Mouse (Mus musculus) intestine, embryonic 15.5 days (tissue): ENCODE measurements around the gene Asic2. TPM values are rescaled to one million over a fixed set of nuclear protein-coding genes. Genes with fewer than 3 reads are reported as not detected.
"Not testable (repeated sequence)": the region's sequence is repeated elsewhere in the genome, so short reads cannot be mapped to it uniquely, and the experiment has no call there.

ENCODE experiments used
- ATAC-seq: fragments of 200-750 bp; cut with Nextera tagmentation; 2 replicates; pipeline ENCODE4 v1.8.0; 2017; ENCODE audit warnings: moderate TSS enrichment, moderate library complexity
- H3K27ac ChIP-seq: fragments of 300-500 bp; sonication (generic); 2 replicates; pipeline ENCODE4 v1.5.1; 2015; ENCODE audit warnings: mild to moderate bottlenecking, inconsistent platforms
- H3K27me3 ChIP-seq: fragments of 300-500 bp; sonication (generic); replicated peaks from 2 replicates; pipeline ENCODE4 v1.6.1; 2015; ENCODE audit warnings: inconsistent platforms
- H3K36me3 ChIP-seq: fragments of 300-500 bp; sonication (generic); 2 replicates; pipeline ENCODE4 v1.6.1; 2015; ENCODE audit warnings: inconsistent platforms
- H3K4me1 ChIP-seq: fragments of 300-500 bp; sonication (generic); replicated peaks from 2 replicates; pipeline ENCODE4 v1.6.1; 2015; ENCODE audit warnings: inconsistent platforms
- H3K4me2 ChIP-seq: fragments of 300-500 bp; sonication (generic); replicated peaks from 2 replicates; pipeline ENCODE4 v1.6.1; 2015; ENCODE audit warnings: mild to moderate bottlenecking, inconsistent platforms
- H3K4me3 ChIP-seq: fragments of 300-500 bp; sonication (generic); replicated peaks from 2 replicates; pipeline ENCODE4 v1.5.1; 2015; ENCODE audit warnings: inconsistent platforms
- H3K9ac ChIP-seq: fragments of 300-500 bp; sonication (generic); 2 replicates; pipeline ENCODE4 v1.6.1; 2015; ENCODE audit warnings: inconsistent platforms
- H3K9me3 ChIP-seq: fragments of 300-500 bp; sonication (generic); 2 replicates; pipeline ENCODE4 v1.6.1; 2016; ENCODE audit warnings: inconsistent platforms
- WGBS: fragments of 180-500 bp; shearing (Covaris S2); methylation state at CpG from one replicate; pipeline ENCODE4 v1.1.7; 2015; 5-methylcytosine and 5-hydroxymethylcytosine counted together
- polyA plus RNA-seq: library from polyadenylated mRNA; unstranded; fragments of >200 nt; fragmentation: Nextera tagmentation; extraction: Ambion mirVana; gene quantifications from 2 replicates; pipeline ENCODE4 v1.2.1, GENCODE M21; 2015

Gene Asic2
- polyA plus RNA-seq, 1 experiment from 2014 or later = 0.19 TPM

DNA sequence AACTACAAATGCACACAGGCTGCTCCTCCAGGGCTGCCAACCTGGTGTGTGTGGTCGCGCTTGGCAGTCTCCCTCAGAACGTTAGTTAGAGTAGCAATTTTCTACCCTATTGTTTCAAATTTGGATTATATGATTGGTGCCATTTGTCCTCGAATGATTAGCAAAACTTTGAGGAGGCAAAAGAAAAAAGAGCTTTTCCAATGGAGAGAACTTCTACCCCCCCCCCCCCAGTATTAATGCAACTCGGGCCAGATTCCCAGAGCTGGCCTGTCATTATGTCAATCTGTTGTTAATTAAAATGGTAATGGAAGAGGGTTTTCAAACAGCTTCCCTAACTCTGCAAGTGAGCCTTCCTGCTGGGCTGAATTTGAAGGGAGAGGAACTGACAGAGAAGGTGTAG, 690.9 kb downstream of the Asic2 start:
- Histone ChIP-seq H3K4me1 (no peaks in the 10 kb centered on the region), H3K27ac (no peak overlapping the region), H3K4me3 (no peak overlapping the region), H3K4me2 (no peak overlapping the region), H3K9ac (no peak overlapping the region), H3K27me3 (peaks cover 8% of the 10 kb centered on the region; the same call in 1 of the 2 replicates), H3K9me3 (no peaks in the 10 kb centered on the region), H3K36me3 (no peaks in the 10 kb centered on the region)
- WGBS = 65% methylated on average over 5 of the region's 5 CpGs
- no peak for ATAC-seq

DNA sequence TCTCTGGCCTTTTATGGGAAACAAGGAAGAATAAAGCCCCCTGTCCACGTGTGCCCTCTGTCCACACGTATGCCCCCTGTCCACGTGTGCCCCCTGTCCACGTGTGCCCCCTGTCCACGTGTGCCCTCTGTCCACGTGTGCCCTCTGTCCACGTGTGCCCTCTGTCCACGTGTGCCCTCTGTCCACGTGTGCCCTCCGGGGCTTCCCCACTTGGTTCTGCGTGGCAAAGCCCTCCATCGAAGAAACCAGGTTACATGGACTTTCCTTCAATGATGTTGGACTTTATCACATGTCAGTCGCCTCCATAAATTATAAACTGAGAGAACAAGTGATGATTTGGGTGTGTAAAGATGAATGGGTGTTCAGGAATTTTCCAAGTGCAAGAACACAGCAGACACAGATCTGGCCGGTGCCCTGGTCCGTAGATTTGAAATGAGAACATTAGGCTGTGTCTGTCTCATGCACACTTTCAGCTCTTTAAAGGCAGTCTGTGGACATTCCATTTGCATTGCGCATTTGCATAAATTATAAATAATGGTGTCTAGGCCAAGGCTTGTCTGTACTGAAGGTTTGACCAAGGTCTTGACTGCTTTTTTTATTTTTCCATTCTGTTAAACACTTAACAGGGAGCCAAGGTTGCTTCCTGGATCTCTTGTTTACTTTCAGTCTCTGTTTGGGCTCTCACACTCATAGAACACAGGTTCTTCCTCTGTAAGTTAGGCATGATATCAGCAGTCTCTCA, 695.4 kb downstream of the Asic2 start:
- H3K9me3 ChIP-seq = no peaks in the 10 kb centered on the region
- H3K9ac ChIP-seq = no peak overlapping the region
- WGBS = 83% methylated on average over 16 of the region's 16 CpGs
- H3K4me1 ChIP-seq = no peaks in the 10 kb centered on the region
- no peak overlapping the region for H3K4me2 ChIP-seq
- H3K27me3 ChIP-seq = no peaks in the 10 kb centered on the region
- ATAC-seq = no peak
- no peak overlapping the region for H3K27ac ChIP-seq
- H3K4me3 ChIP-seq = no peak overlapping the region
- no peaks in the 10 kb centered on the region for H3K36me3 ChIP-seq

DNA sequence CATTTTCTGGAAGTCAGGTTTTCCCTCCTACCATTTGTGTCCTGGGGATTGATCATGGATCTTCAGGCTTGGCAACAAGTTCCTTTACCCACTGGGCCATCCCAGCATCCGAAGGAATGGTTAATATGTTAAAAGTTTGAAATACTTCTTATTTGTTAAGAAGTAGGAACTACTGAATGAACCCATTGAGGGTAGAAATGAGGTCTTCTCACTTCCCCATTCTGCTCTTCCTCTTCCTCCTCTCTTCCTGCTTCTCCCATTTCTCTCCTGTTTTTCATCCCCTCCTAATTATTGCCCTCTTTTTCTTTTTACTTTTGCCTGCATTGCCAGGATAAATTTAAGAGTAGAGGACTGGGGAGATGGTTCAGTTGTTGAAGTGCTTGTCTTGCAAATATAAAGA, 696.8 kb downstream of the Asic2 start:
- no peak overlapping the region for H3K4me3 ChIP-seq
- H3K9ac ChIP-seq = no peak overlapping the region
- H3K4me2 ChIP-seq = no peak overlapping the region
- no peak overlapping the region for H3K27ac ChIP-seq
- ATAC-seq = no peak
- no peaks in the 10 kb centered on the region for H3K36me3 ChIP-seq
- no peaks in the 10 kb centered on the region for H3K9me3 ChIP-seq
- 77% methylated on average over 1 of the region's 1 CpGs for WGBS
- no peaks in the 10 kb centered on the region for H3K4me1 ChIP-seq
- H3K27me3 ChIP-seq = no peaks in the 10 kb centered on the region

DNA sequence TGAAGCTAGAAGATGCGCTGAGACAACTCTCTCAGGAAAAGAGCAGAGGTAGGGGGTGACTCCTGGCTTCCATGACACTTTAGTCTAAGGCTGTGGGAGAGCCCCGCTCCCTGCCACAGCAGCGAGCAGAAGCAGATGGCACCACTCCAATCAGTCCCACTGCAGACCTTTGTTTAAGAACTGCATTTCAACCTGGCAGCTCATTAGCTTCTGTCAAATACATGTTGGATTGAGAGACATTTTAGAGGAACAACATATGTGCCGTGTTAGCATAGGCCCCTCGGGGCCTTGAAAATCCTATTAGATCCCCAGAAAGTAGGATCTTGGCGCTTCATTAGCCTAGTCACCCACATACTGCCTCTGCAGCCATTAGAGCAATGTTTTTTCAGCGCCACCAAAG, 697.7 kb downstream of the Asic2 start:
- no peak overlapping the region for H3K27ac ChIP-seq
- H3K27me3 ChIP-seq = no peaks in the 10 kb centered on the region
- no peak overlapping the region for H3K4me3 ChIP-seq
- H3K4me2 ChIP-seq = no peak overlapping the region
- H3K9me3 ChIP-seq = no peaks in the 10 kb centered on the region
- H3K4me1 ChIP-seq = no peaks in the 10 kb centered on the region
- H3K9ac ChIP-seq = no peak overlapping the region
- no peak for ATAC-seq
- H3K36me3 ChIP-seq = no peaks in the 10 kb centered on the region
- 69% methylated on average over 7 of the region's 7 CpGs for WGBS

DNA sequence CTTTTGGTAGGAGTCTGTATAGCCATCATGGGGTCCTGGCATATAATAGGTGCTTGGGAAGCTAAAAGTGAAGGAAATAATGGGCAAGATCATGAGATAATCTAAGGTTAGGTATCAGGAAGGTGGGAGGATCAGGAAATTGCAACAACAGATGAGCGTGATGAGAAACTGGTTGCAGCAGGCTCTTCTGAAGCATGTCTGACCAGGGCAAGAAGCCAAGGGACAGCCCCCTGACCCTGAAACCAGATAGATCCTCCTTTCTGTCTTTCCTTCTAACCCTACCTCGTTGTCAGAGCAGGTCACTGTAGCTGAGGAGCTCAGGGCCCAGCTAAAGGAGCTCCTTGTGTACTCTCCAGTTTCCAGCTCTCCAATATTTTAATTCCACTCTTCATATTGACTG, 704.5 kb downstream of the Asic2 start:
- H3K27me3 ChIP-seq = no peaks in the 10 kb centered on the region
- no peaks in the 10 kb centered on the region for H3K9me3 ChIP-seq
- no peak overlapping the region for H3K4me3 ChIP-seq
- no peak for ATAC-seq
- no peak overlapping the region for H3K4me2 ChIP-seq
- no peak overlapping the region for H3K9ac ChIP-seq
- H3K36me3 ChIP-seq = no peaks in the 10 kb centered on the region
- H3K4me1 ChIP-seq = no peaks in the 10 kb centered on the region
- WGBS = 69% methylated on average over 2 of the region's 2 CpGs
- H3K27ac ChIP-seq = no peak overlapping the region

DNA sequence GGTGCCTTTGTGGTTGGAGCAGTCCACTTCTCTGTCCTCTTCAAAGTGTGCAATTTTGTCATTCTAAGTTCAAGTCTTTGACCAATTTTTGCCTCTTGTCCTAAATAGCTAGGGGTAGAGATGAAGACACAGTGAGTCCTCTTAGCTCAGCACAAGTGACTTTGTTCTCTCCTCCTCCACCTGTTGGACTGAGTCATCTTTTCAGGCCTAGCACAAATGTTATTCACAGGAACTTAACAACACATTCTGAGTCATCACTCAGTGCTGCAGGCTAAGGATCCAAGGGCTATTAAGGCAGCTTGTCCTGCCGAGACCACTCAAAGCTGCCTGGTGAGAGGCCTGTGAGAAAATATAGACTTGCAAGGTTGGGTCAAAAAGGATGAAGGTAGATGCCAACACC, 705.1 kb downstream of the Asic2 start:
- Histone ChIP-seq H3K27me3 (no peaks in the 10 kb centered on the region), H3K9me3 (no peaks in the 10 kb centered on the region), H3K4me2 (no peak overlapping the region), H3K27ac (no peak overlapping the region), H3K4me1 (no peaks in the 10 kb centered on the region), H3K4me3 (no peak overlapping the region), H3K36me3 (no peaks in the 10 kb centered on the region), H3K9ac (no peak overlapping the region)
- WGBS = 81% methylated on average over 1 of the region's 1 CpGs
- ATAC-seq = no peak

DNA sequence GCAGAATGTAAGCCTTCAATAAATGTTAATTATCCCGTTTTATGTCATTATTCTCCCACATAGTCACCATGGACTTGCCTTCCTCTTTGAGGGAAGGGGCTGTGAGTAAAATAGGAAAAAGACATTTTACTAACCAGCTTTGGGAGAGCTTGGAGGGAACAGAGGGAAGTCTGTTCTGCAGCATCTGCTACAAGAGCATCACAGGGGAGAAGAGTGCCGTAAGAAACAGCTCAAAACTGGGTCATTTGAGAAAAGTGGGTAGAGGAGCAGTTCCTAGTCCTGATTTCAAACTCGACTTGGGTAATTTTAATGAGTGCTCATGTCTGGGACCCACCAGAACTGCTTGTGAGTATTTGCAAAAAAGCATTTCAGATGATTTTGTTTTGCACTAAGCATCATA, 707.0 kb downstream of the Asic2 start:
- Histone ChIP-seq H3K27ac (no peak overlapping the region), H3K27me3 (no peaks in the 10 kb centered on the region), H3K36me3 (no peaks in the 10 kb centered on the region), H3K4me3 (no peak overlapping the region), H3K4me1 (no peaks in the 10 kb centered on the region), H3K9ac (no peak overlapping the region), H3K4me2 (no peak overlapping the region), H3K9me3 (no peaks in the 10 kb centered on the region)
- 75% methylated on average over 3 of the region's 3 CpGs for whole genome bisulfite sequencing
- no peak for ATAC-seq

DNA sequence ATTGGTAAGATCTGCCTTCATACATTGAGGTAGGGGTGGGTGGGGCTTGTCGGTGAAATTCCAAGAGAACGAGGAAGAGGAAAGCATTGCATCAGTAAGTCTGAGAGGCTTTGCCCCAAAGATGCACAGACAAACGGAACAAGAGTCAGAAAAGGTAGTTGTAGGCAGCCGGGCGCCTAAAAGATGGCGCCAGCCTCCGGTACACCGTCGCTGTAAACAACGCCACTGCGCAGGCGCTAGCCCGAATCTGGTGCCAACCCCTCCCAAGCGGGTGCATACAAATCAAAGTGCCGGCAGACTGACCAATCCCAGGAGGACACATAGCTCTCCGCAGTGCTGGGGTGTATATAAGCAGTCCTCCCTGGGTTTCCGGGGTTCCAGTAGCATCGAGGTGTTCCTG, 727.1 kb downstream of the Asic2 start:
- WGBS = 95% methylated on average over 18 of the region's 18 CpGs
- H3K4me1 ChIP-seq, H3K27ac ChIP-seq, H3K27me3 ChIP-seq, H3K4me2 ChIP-seq, H3K9me3 ChIP-seq, ATAC-seq, H3K4me3 ChIP-seq, H3K36me3 ChIP-seq, H3K9ac ChIP-seq: not testable (repeated sequence)

DNA sequence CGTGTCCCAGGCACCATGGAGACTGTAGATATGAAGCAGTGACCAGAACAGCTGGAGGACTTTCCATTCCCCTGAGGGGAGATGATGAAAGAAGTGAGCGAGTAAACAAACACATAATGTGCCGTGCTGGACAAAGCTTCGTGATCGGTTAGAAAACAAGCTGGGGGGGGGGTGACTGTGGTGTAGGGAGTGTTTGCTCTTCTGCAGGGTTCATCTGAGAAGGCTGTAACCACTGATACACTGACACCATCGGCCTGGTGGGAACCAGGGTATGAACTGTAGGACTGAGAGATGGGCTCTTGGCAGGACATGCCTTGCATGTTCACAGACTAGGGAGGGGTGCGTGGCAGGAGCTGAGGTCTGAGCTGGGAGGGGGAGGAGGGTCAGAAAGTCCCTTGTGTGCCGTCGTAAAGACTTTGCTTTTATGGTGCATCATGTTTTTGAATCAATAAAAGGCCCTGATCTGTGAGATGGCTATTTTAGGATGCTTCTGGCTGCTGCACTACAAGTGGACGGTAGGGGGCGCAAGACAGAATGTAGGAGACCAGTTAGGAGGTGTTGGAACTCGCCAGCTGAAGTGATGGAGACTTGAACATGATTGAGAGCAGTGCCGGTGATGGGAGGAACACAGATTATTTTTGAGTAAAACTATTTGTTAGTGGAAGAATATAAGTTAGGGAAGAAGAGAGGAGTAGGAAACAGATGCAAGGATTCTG, 728.1 kb downstream of the Asic2 start:
- WGBS = 43% methylated on average over 13 of the region's 13 CpGs
- Histone ChIP-seq H3K27me3 (no peaks in the 10 kb centered on the region), H3K27ac (no peak overlapping the region), H3K9me3 (no peaks in the 10 kb centered on the region), H3K4me3 (no peak overlapping the region), H3K4me1 (no peaks in the 10 kb centered on the region), H3K4me2 (no peak overlapping the region), H3K9ac (no peak overlapping the region), H3K36me3 (no peaks in the 10 kb centered on the region)
- no peak for ATAC-seq

DNA sequence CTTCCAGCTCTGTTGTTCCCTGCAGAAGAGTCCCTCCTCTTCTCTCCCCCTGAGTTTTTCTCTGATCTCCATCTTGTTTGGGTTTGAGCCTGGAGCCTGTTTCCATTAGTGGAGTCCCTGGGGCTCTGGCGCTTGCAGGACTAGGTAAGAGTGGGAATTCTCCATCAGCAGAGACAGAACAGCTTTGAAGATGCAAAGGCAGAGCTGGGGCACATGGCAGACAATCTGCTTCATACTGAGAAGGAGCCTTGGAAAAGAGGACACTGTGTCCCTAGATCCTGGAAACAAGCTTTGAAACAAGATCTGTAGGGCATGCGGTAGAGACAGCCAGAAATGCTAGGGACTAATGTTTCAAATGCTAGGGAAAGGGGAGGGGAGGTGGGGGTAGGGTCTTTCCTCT, 729.2 kb downstream of the Asic2 start:
- Histone ChIP-seq H3K4me2 (no peak overlapping the region), H3K4me1 (no peaks in the 10 kb centered on the region), H3K27me3 (no peaks in the 10 kb centered on the region), H3K27ac (no peak overlapping the region), H3K4me3 (no peak overlapping the region), H3K9ac (no peak overlapping the region), H3K36me3 (no peaks in the 10 kb centered on the region), H3K9me3 (no peaks in the 10 kb centered on the region)
- WGBS = 61% methylated on average over 2 of the region's 2 CpGs
- no peak for ATAC-seq

DNA sequence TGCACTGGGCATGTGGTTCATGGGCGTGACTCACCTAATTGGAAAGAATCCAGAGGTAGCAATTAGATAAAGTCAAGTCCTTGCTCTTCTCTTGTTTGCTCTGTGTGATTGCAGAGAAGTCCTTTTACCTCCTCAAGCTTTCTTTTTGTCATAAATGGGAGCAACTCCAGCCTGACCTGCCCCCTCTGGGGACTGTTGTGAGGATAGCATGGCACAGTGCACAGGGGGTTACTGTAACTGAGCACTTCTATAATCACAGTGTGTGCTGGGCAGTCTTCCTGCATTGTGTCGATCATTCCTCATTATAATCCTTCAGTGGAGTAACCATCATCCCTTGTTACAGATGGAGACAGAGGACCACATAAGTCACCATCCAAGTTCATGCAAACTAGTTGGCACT, 732.2 kb downstream of the Asic2 start:
- Histone ChIP-seq H3K27me3 (no peaks in the 10 kb centered on the region), H3K9ac (no peak overlapping the region), H3K27ac (no peak overlapping the region), H3K36me3 (no peaks in the 10 kb centered on the region), H3K4me1 (no peaks in the 10 kb centered on the region), H3K9me3 (no peaks in the 10 kb centered on the region), H3K4me3 (no peak overlapping the region), H3K4me2 (no peak overlapping the region)
- no peak for ATAC-seq
- WGBS = 83% methylated on average over 2 of the region's 2 CpGs

DNA sequence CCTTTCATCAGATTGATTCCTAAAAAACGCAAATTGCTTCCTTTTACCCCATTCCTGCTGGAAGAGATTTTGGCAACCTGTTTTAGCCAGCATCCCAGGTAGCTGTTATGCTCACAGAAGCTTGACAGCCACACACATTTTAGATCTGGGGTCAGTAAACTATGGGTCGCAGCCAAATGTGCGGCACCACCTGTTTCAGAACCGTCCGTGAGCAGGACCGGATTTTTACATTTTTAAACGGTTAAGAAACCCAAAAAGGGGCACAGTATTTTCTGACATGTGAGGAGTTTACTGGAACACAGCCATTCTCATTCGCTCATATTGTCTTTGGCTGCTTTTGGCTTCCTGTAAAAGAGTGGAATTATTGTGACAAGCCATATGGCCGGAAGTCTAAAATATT, 744.9 kb downstream of the Asic2 start:
- no peak overlapping the region for H3K4me2 ChIP-seq
- no peaks in the 10 kb centered on the region for H3K9me3 ChIP-seq
- H3K4me1 ChIP-seq = no peaks in the 10 kb centered on the region
- H3K36me3 ChIP-seq = no peaks in the 10 kb centered on the region
- no peak overlapping the region for H3K4me3 ChIP-seq
- no peak for ATAC-seq
- WGBS = 86% methylated on average over 9 of the region's 9 CpGs
- H3K27me3 ChIP-seq = no peaks in the 10 kb centered on the region
- H3K27ac ChIP-seq = no peak overlapping the region
- no peak overlapping the region for H3K9ac ChIP-seq

DNA sequence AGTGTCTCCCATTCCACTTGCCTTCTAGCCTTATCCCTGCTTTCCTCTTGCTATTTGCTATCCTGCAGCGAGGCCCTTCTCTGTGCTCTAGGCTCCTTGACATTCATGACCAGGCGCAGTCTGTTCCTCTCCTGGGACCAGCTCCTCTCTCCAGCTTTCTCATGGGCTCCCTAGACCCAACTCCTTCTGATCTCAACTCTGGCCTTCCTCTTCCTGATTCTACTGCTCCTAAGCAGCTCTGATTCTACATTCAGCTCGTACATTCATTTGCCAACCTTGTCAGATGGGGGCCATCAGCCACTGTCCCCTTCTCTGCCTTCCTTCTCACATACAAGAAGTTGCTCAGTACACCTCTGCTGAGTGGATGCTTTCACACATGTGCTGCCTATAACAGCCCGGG, 747.5 kb downstream of the Asic2 start:
- ATAC-seq = no peak
- 85% methylated on average over 4 of the region's 4 CpGs for WGBS

More for the DNA sequence above, 747.5 kb downstream of the Asic2 start:
- Histone ChIP-seq H3K36me3 (no peaks in the 10 kb centered on the region), H3K4me3 (no peak overlapping the region), H3K4me2 (no peak overlapping the region), H3K4me1 (no peaks in the 10 kb centered on the region), H3K9me3 (no peaks in the 10 kb centered on the region), H3K9ac (no peak overlapping the region), H3K27ac (no peak overlapping the region), H3K27me3 (no peaks in the 10 kb centered on the region)
